Mouse (Mus musculus) layer of hippocampus, postnatal 25 days (tissue): Measurements from ENCODE around the gene Ttc28. TPM values are rescaled to one million over a fixed set of nuclear protein-coding genes. Genes with fewer than 3 reads are reported as not detected.

ENCODE experiments used
- DNase-seq, 2 experiments: peaks; one replicate each; pipeline ENCODE4 v3.0.0; 2022; ENCODE audit warnings: mixed read lengths in 2 of 2, low spot score in 1 of 2; ENCODE audit errors: extremely low spot score in 1 of 2
- microRNA-seq, 2 experiments: library from miRNA; unstranded; fragments of <30 nt; microRNA quantifications; one replicate each; pipeline ENCODE4 v1.2.0; 2021
- total RNA-seq, 2 experiments: library from RNA; stranded (reverse); gene quantifications; 2 replicates each; pipeline ENCODE4 v1.2.3; 2021

Gene Ttc28
- total RNA-seq, 2 experiments from 2014 or later: 11.3 to 13.3 TPM

- no peak for DNase-seq
These were observed 418.2 kb downstream of the Ttc28 start for GRCm38 (mm10) chr5:111297801-111298200.

DNA sequence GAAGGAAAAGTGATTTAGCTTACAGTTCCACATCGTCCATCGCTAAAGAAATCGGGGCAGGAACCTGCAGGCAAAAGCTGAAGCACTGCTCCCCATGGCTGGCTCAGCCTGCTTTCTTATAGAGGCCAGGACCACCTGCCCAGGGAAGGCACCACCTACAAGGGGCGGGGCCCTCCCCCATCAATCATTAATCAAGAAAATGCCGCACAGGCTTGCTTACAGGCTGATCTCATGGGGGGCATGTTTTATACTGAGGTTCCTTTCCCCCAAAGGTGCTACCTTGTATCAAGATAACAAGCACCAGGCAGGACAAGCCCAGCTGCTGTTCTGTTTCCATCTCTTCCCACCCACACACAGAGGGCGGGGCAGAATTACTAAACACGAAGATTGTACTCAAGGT is 419.1 kb downstream of the Ttc28 start:
- no peak for DNase-seq

DNA sequence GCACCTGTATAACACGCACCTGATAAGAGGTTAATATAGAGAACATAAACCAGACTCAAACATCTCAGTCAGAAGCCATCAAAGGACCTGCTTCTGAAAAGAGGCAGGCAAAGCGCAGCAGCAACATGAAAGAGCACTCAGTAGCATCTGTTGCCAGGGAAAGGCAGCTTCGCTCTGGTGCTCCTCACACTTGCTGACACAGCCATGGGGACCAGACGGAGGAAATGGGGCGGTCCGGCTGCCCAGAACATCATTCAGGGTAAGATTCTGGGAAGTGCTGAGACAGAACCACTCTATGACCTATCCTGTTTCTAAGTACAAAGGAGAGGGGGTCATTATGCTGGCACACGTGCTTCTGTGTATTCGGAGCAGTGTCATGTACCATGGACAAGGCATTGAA is 421.2 kb downstream of the Ttc28 start:
- DNase-seq: no peak

GRCm38 (mm10) chr5:111301736-111302135 is 422.1 kb downstream of the Ttc28 start:
- DNase-seq: no peak

GRCm38 (mm10) chr5:111304730-111305129 is 425.1 kb downstream of the Ttc28 start:
- no peak for DNase-seq

DNA sequence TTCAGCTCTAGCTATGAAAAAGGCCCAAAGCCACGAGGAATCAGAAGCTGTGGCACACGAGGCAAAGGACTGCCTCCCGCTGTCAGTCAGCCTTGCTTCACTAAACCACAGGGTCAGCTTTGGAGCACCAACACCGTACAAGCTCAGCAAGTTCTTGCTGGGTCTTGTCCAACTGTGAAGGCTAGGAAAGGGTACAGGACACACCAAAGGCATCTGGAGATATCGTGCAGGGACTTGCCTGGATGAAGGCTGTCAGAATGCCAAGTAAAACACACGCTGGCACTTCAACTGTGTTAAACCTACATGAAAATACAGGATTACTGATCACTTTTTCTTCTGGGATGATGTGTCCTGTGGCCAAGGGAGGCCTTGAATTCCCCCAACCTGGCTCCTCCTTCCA is 430.6 kb downstream of the Ttc28 start:
- DNase-seq: no peak

DNA sequence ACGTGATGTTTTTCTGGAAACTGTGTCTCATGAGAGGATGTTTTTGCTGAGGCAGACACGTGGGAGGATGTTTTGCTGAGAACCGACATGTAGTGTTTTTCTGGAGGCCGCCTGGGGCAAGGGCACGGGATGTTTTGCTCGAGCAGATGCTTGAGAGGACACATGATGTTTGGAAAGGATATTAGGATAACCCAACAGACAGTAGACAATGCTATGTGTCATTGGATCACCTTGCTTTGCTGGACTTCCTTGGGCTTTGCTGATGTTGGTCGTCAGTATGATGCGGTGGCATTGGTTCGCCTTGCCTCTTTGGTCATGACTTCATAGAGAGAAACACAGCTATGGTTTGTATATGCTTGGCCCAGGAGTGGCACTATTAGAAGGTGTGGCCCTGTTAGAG is 434.2 kb downstream of the Ttc28 start:
- DNase-seq: no peak

GRCm38 (mm10) chr5:111315061-111315460 is 435.5 kb downstream of the Ttc28 start:
- no peak for DNase-seq

- no peak for DNase-seq
These were observed 437.9 kb downstream of the Ttc28 start for GRCm38 (mm10) chr5:111317526-111317925.

- DNase-seq: no peak
These were observed 439.3 kb downstream of the Ttc28 start for GRCm38 (mm10) chr5:111318946-111319345.

- DNase-seq: no peak
These were observed 446.2 kb downstream of the Ttc28 start for GRCm38 (mm10) chr5:111325813-111326212.

- DNase-seq: no peak
These were observed 447.8 kb downstream of the Ttc28 start for GRCm38 (mm10) chr5:111327420-111327819.

GRCm38 (mm10) chr5:111329782-111330416 is 450.3 kb downstream of the Ttc28 start:
- DNase-seq: no peak

DNA sequence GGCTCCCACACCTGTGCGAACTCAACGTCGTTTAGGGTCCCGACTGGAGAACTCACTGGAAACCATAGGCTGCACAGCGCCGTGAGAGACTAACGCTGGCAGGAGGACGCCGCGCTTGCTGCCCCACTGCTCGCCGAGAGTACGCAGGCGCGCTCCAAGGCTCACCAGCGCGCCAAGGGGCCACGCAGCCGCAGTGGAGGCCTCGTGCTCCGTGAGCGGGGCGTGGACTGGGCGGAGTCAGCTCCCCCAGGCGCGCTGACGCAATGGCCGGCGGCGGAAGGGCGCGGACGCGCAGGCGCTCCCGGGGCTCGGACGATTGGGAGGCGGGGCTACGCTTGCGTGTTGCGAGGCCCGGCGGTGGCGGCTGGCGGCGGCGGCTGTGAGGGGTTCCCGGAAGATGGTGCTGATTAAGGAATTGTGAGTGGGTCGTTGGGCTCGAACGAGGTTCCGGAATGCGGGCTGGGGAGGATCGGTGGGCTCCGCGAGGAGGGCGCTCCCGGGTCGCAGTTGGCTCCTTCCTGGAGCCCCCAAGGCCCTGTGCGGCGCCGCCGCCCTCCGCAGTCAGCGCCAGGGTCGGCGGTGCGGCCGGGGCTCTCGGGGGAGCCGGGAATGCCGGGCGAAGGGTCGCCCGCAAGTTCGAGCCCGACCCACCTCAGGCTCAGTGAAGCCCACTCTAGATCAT is 451.0 kb downstream of the Ttc28 start, which contains the start of gene Pitpnb:
Pitpnb (plus strand) TSS at position 347 of the 682 bp plus-strand sequence.
- peak; percentile 95 to 98 for DNase-seq

- no peak for DNase-seq
These were observed 451.5 kb downstream of the Ttc28 start for GRCm38 (mm10) chr5:111331099-111331435.

- no peak for DNase-seq
These were observed 456.5 kb downstream of the Ttc28 start for GRCm38 (mm10) chr5:111335939-111336691.

Small RNAs within 50 kb of the gene (microRNA-seq; reads per million reads assigned to microRNA genes)
- gene Mir701: 5.3 to 7.2 reads per million in 2 experiments

Other genes starting within 250 kb of the Ttc28 start
- gene Noc4l, start 226.4 kb upstream of the Ttc28 start, total RNA-seq: 10 to 100 TPM; 29.1 to 29.5 TPM
- 10 to 100 TPM; 24.1 to 34.6 TPM for gene Ddx51, start 226.4 kb upstream of the Ttc28 start, total RNA-seq
- gene Ep400, start 109.1 kb upstream of the Ttc28 start, total RNA-seq: 100 to 1,000 TPM in 1 of 2 experiments, 10 to 100 TPM in 1; 91.9 to 107 TPM
- 10 to 100 TPM; 18.0 to 19.2 TPM for gene Pus1, start 99.1 kb upstream of the Ttc28 start, total RNA-seq
- gene Ulk1, start 69.7 kb upstream of the Ttc28 start, total RNA-seq: 10 to 100 TPM; 65.8 to 68.9 TPM
- 10 to 100 TPM; 10.4 to 11.1 TPM for gene Hscb, start 40.0 kb upstream of the Ttc28 start, total RNA-seq
- gene Chek2, start 39.8 kb upstream of the Ttc28 start, total RNA-seq: 1 to 10 TPM; 1.2 to 2.2 TPM